Mouse (Mus musculus) lung, adult 2 months (tissue): ENCODE measurements around the gene BC049730. TPM values are rescaled to one million over a fixed set of nuclear protein-coding genes. Genes with fewer than 3 reads are reported as not detected.
"Not testable (repeated sequence)": the region's sequence is repeated elsewhere in the genome, so short reads cannot be mapped to it uniquely, and the experiment has no call there.

Experiments
- DNase-seq: peaks from one replicate; pipeline ENCODE4 v3.0.0; 2022
- H3K4me1 ChIP-seq: fragments of 200-500 bp; 2 replicates; pipeline ENCODE4 v1.6.1; 2011; ENCODE audit warnings: low read length; ENCODE audit not compliant: control insufficient read depth, insufficient read depth
- H3K4me3 ChIP-seq: fragments of 200-500 bp; replicated peaks from 2 replicates; pipeline ENCODE3; 2011; ENCODE audit warnings: low read depth, mild to moderate bottlenecking, control low read depth, low read length; ENCODE audit errors: extremely low read depth
- CTCF ChIP-seq: fragments of 200-500 bp; IDR thresholded peaks from 2 replicates; pipeline ENCODE4 v1.5.1; 2011; ENCODE audit warnings: mild to moderate bottlenecking, low read length, control low read depth; ENCODE audit not compliant: insufficient read depth
- POLR2A ChIP-seq: fragments of 200-500 bp; IDR thresholded peaks from 2 replicates; pipeline ENCODE4 v1.6.1; 2011; ENCODE audit warnings: low read depth, mild to moderate bottlenecking, control low read depth, low read length, borderline replicate concordance; ENCODE audit errors: extremely low read depth
- WGBS: fragments of 180-500 bp; shearing (Covaris S2); methylation state at CpG from one replicate; pipeline ENCODE4 v1.1.7; 2018; 5-methylcytosine and 5-hydroxymethylcytosine counted together
- polyA plus RNA-seq: library from polyadenylated mRNA; depleted of rRNA; stranded (reverse); fragments of >200 nt; gene quantifications from 2 replicates; pipeline ENCODE4 v1.2.3, GENCODE M21; 2012; rRNA removed

BC049730 gene
- polyA plus RNA-seq, 1 experiment, result not detected

GRCm38 (mm10) chr7:24715039-24715438 is 6.0 kb downstream of the BC049730 start:
- H3K4me1 ChIP-seq, result no peaks in the 10 kb centered on the region
- TF ChIP-seq POLR2A, result no peak
- no peak for TF ChIP-seq CTCF
- WGBS, result 52% methylated on average over 6 of the region's 6 CpGs
- no peak for DNase-seq
- H3K4me3 ChIP-seq, result no peak overlapping the region

- not testable (repeated sequence) for DNase-seq, H3K4me3 ChIP-seq
Measured at GRCm38 (mm10) chr7:24726808-24727207, 17.8 kb downstream of the BC049730 start, which contains the start of gene Gm4763. Gene Gm4763, minus strand, starts transcription at chr7:24726908.

GRCm38 (mm10) chr7:24735970-24736670 is 27.1 kb downstream of the BC049730 start:
- H3K4me3 ChIP-seq, result no peak overlapping the region
- H3K4me1 ChIP-seq, result no peaks in the 10 kb centered on the region

More at GRCm38 (mm10) chr7:24726808-24727207, 17.8 kb downstream of the BC049730 start, which contains the start of gene Gm4763:
- 88% methylated on average over 11 of the region's 11 CpGs for WGBS
- H3K4me1 ChIP-seq, result not testable (repeated sequence)

GRCm38 (mm10) chr7:24750695-24751094 is 41.7 kb downstream of the BC049730 start:
- Histone ChIP-seq H3K4me3 (no peak overlapping the region), H3K4me1 (no peaks in the 10 kb centered on the region)
- no peak for DNase-seq
- 20% methylated on average over 4 of the region's 4 CpGs for WGBS
- TF ChIP-seq CTCF (no peak), POLR2A (no peak)

More at GRCm38 (mm10) chr7:24735970-24736670, 27.1 kb downstream of the BC049730 start:
- WGBS, result 16% methylated on average over 17 of the region's 17 CpGs
- no peak for DNase-seq
- TF ChIP-seq CTCF, result no peak
- no peak for TF ChIP-seq POLR2A

GRCm38 (mm10) chr7:24751610-24752009 is 42.6 kb downstream of the BC049730 start:
- TF ChIP-seq CTCF, result no peak
- no peak for TF ChIP-seq POLR2A
- no peak for DNase-seq
- Histone ChIP-seq H3K4me1 (no peaks in the 10 kb centered on the region), H3K4me3 (no peak overlapping the region)
- 83% methylated on average over 2 of the region's 2 CpGs for WGBS

GRCm38 (mm10) chr7:24753476-24753875 is 44.4 kb downstream of the BC049730 start:
- TF ChIP-seq POLR2A, result no peak
- no peak for TF ChIP-seq CTCF
- no peak overlapping the region for H3K4me3 ChIP-seq
- no peaks in the 10 kb centered on the region for H3K4me1 ChIP-seq
- DNase-seq, result no peak
- 51% methylated on average over 5 of the region's 5 CpGs for WGBS

- TF ChIP-seq CTCF, result no peak
- TF ChIP-seq POLR2A, result no peak
- WGBS, result 77% methylated on average over 1 of the region's 1 CpGs
Measured at GRCm38 (mm10) chr7:24758520-24758919, 49.5 kb downstream of the BC049730 start.

GRCm38 (mm10) chr7:24760211-24760610 is 51.2 kb downstream of the BC049730 start, which contains the start of gene Cd177:
Gene Cd177, minus strand, starts transcription at chr7:24760311.
- H3K4me1 ChIP-seq, result no peaks in the 10 kb centered on the region
- no peak for DNase-seq
- no peak for TF ChIP-seq POLR2A
- TF ChIP-seq CTCF, result no peak
- WGBS, result 44% methylated on average over 6 of the region's 6 CpGs
- H3K4me3 ChIP-seq, result no peak within 1 kb of the TSS

More at GRCm38 (mm10) chr7:24758520-24758919, 49.5 kb downstream of the BC049730 start:
- H3K4me3 ChIP-seq, result no peak overlapping the region
- no peak for DNase-seq
- H3K4me1 ChIP-seq, result no peaks in the 10 kb centered on the region

- H3K4me1 ChIP-seq, result no peaks in the 10 kb centered on the region
- no peak for TF ChIP-seq CTCF
- TF ChIP-seq POLR2A, result no peak
- no peak overlapping the region for H3K4me3 ChIP-seq
- 50% methylated on average over 6 of the region's 6 CpGs for WGBS
- no peak for DNase-seq
Measured at GRCm38 (mm10) chr7:24761161-24761560, 52.1 kb downstream of the BC049730 start.

- H3K4me3 ChIP-seq, result no peak overlapping the region
- no peak for DNase-seq
- H3K4me1 ChIP-seq, result no peaks in the 10 kb centered on the region
- 77% methylated on average over 8 of the region's 8 CpGs for WGBS
- no peak for TF ChIP-seq POLR2A
- no peak for TF ChIP-seq CTCF
Measured at GRCm38 (mm10) chr7:24762574-24762973, 53.5 kb downstream of the BC049730 start.

Other genes starting within 250 kb of the BC049730 start
- gene Plaur, start 246.8 kb upstream of the BC049730 start, polyA plus RNA-seq, result 65.6 and 88.8 TPM in 2 replicates
- 12.3 and 18.6 TPM in 2 replicates for gene Cadm4, start 227.2 kb upstream of the BC049730 start, polyA plus RNA-seq
- gene Zfp428, start 202.2 kb upstream of the BC049730 start, polyA plus RNA-seq, result 7.1 and 12.1 TPM in 2 replicates
- not detected in 2 replicates for gene AC161166.1, start 196.8 kb upstream of the BC049730 start, polyA plus RNA-seq
- 14.7 and 16.5 TPM in 2 replicates for gene Irgq, start 178.6 kb upstream of the BC049730 start, polyA plus RNA-seq
- 0.15 and 24.2 TPM in 2 replicates for gene Pinlyp, start 163.1 kb upstream of the BC049730 start, polyA plus RNA-seq
- gene Xrcc1, start 163.0 kb upstream of the BC049730 start, polyA plus RNA-seq, result 36.9 and 40.5 TPM in 2 replicates
- gene Ethe1, start 121.7 kb upstream of the BC049730 start, polyA plus RNA-seq, result 20.2 and 24.5 TPM in 2 replicates
- gene Zfp575, start 121.6 kb upstream of the BC049730 start, polyA plus RNA-seq, result 0.16 and 0.27 TPM in 2 replicates
- 3.6 and 5.9 TPM in 2 replicates for gene Phldb3, start 98.5 kb upstream of the BC049730 start, polyA plus RNA-seq
- 0.07 and 63.0 TPM in 2 replicates for gene Lypd3, start 72.7 kb upstream of the BC049730 start, polyA plus RNA-seq
- gene Tex101, start 32.6 kb upstream of the BC049730 start, polyA plus RNA-seq, result 0.18 TPM in 1 of 2 replicates, not detected in the other
- gene Gm4763, start 17.7 kb downstream of the BC049730 start, polyA plus RNA-seq, result not detected in 2 replicates
- gene Cd177, start 51.1 kb downstream of the BC049730 start, polyA plus RNA-seq, result 2.8 and 5.2 TPM in 2 replicates
- gene Ceacam10, start 68.0 kb downstream of the BC049730 start, polyA plus RNA-seq, result 0.38 and 0.41 TPM in 2 replicates
- gene Gm9844, start 153.0 kb downstream of the BC049730 start, polyA plus RNA-seq, result 2.2 and 2.4 TPM in 2 replicates
- not detected in 2 replicates for gene Lypd4, start 160.7 kb downstream of the BC049730 start, polyA plus RNA-seq
- gene Dmrtc2, start 160.8 kb downstream of the BC049730 start, polyA plus RNA-seq, result not detected in 2 replicates
- gene Rps19, start 175.1 kb downstream of the BC049730 start, polyA plus RNA-seq, result 429 and 452 TPM in 2 replicates
- 49.6 and 61.7 TPM in 2 replicates for gene Cd79a, start 188.1 kb downstream of the BC049730 start, polyA plus RNA-seq
- gene Arhgef1, start 193.7 kb downstream of the BC049730 start, polyA plus RNA-seq, result 360 and 365 TPM in 2 replicates
- gene Gm4881, start 235.3 kb downstream of the BC049730 start, polyA plus RNA-seq, result not detected in 2 replicates